Mouse (Mus musculus) gonadal fat pad, adult 2 months (tissue): Measurements from ENCODE around the gene Lmnb2. TPM values are rescaled to one million over a fixed set of nuclear protein-coding genes. Genes with fewer than 3 reads are reported as not detected.
A peak's percentile ranks its signal among the peaks of the same experiment; 100 is the strongest.

Experiments used
- DNase-seq: peaks from one replicate; pipeline ENCODE4 v3.0.0-alpha.2; 2012; ENCODE audit warnings: low read depth
- polyA plus RNA-seq: library from polyadenylated mRNA; depleted of rRNA; stranded (reverse); fragments of >200 nt; gene quantifications from 2 replicates; pipeline ENCODE4 v1.2.3, GENCODE M21; 2012; rRNA removed

The Lmnb2 gene
- polyA plus RNA-seq, 1 experiment = 12.9 TPM

DNA sequence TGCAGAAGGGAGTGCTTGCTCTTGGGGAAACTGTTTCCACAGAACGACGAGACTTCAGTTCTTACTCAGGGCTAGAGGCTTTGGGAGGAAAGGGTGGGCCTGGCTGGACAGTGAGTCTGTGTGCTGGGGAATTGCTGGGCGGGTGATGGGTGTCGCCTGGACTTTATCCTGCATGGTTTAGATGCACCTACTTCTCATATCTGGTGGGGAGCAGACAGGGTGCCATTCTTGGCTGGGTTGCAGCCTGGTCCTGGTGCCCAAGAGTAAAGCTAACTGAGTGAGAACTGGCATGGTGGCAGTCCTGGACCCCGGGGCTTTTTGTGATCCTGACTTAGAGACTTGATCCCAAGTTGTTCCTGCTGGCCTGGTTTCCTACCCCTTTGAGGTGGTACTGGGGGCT is 61.1 kb downstream of the Lmnb2 start:
- no peak for DNase-seq

DNA sequence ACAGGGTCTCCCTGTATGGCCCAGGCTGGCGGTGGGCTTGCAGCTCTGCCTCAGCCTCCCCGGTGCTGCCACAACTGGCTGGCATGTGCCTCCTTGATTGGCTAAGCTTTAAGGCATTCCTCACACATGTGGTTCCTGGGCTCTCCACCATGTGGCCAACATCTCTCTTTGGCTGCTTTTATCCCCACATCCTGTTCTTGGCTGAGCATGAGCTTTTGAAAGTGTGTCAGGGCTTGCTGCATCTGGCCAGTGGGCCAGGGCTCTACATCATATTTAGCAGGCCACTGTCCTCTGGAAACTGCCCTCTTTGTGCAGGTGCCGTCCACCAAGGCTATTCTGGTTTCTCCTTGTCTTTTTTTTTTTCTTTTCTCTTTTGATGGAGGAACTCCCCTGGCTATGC is 61.8 kb downstream of the Lmnb2 start:
- no peak for DNase-seq

DNA sequence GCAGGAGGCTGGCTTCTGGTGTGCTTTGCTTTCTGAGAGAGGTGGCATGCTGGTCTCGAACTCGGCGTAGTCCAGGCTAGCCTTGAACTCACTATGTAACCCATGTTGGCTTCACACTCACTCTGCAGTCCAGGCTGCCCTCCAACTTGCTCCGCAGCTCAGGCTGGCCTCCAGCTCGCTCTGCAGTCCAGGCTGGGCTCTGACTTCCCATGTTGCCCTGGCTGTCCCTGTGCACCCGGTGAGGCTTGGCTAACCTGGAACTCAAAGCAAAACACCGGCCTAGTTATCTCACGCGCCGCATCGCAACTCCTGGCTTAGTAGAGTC is 62.3 kb downstream of the Lmnb2 start:
- no peak for DNase-seq

DNA sequence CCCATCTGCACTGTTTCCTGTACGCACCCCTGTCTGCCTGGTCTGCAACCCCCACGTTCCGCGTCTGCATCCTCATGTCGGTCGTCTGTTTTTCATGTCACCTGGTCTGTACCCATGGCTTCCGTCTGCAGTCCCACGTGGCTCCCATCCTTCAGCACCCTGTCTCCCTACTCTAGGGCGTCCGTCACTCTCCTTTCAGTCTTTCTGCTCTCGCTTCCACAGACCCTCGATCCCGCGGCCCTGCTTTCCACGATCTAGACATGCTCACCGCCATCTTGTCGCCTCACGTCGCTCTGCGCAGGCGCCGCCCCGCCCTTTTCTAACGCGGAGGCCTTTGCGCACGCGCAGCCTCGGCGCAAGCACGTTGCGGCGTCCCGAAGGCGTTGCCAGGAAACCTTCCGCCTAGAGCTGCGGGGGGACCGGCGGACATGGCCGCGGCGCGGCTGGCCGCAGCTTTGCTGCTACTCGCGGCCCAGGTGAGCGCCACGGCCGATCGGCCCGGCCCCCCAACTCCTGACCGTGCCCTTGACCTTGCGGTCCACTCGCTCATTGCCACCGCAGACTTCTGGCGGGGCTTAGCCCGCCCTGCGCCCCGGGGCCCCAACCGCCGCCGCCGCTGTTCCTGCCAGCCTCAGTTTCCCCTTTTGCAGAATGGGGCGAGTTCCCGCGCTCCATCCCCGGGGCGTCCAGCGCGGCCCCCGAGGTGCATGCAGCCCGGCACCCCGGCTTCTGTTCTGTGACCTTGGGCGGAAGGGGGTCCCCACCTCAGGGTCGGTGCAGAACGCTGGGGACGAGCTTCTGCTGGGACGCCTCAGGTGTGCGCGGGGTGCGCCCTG is 62.9 kb downstream of the Lmnb2 start, which contains the start of the genes Lsm7 and Sppl2b:
Lsm7 (minus strand) TSS at position 297 of the 836 bp plus-strand sequence.
Sppl2b (plus strand) TSS at position 363 of the 836 bp plus-strand sequence.
- peak; percentile 45 for DNase-seq

Other genes with a start within 250 kb of the Lmnb2 start
- gene Mknk2, start 240.1 kb downstream of the Lmnb2 start, polyA plus RNA-seq = 420 and 516 TPM in 2 replicates
- gene Mob3a, start 216.3 kb downstream of the Lmnb2 start, polyA plus RNA-seq = 34.8 and 45.6 TPM in 2 replicates
- 62.8 and 75.4 TPM in 2 replicates for gene Izumo4, start 216.1 kb downstream of the Lmnb2 start, polyA plus RNA-seq
- 149 and 151 TPM in 2 replicates for gene Ap3d1, start 176.0 kb downstream of the Lmnb2 start, polyA plus RNA-seq
- gene Dot1l, start 163.0 kb downstream of the Lmnb2 start, polyA plus RNA-seq = 18.7 and 38.6 TPM in 2 replicates
- 20.1 and 33.9 TPM in 2 replicates for gene Sf3a2, start 120.0 kb downstream of the Lmnb2 start, polyA plus RNA-seq
- 44.2 and 56.6 TPM in 2 replicates for gene Plekhj1, start 119.6 kb downstream of the Lmnb2 start, polyA plus RNA-seq
- 0.38 and 0.39 TPM in 2 replicates for gene Amh, start 113.0 kb downstream of the Lmnb2 start, polyA plus RNA-seq
- gene Jsrp1, start 104.7 kb downstream of the Lmnb2 start, polyA plus RNA-seq = 0.22 and 0.63 TPM in 2 replicates
- gene Oaz1, start 91.6 kb downstream of the Lmnb2 start, polyA plus RNA-seq = 628 and 915 TPM in 2 replicates
- gene Lingo3, start 74.2 kb downstream of the Lmnb2 start, polyA plus RNA-seq = 0.04 TPM in 1 of 2 replicates, not detected in the other
- 80.4 and 114 TPM in 2 replicates for gene Lsm7, start 63.0 kb downstream of the Lmnb2 start, polyA plus RNA-seq
- gene Sppl2b, start 63.0 kb downstream of the Lmnb2 start, polyA plus RNA-seq = 67.4 and 71.5 TPM in 2 replicates
- gene Tmprss9, start 46.4 kb downstream of the Lmnb2 start, polyA plus RNA-seq = 0.12 and 0.13 TPM in 2 replicates
- 137 and 184 TPM in 2 replicates for gene Timm13, start 17.3 kb downstream of the Lmnb2 start, polyA plus RNA-seq
- 14.7 and 15.3 TPM in 2 replicates for gene Gadd45b, start 11.8 kb upstream of the Lmnb2 start, polyA plus RNA-seq
- 5.9 and 6.3 TPM in 2 replicates for gene Gng7, start 96.7 kb upstream of the Lmnb2 start, polyA plus RNA-seq
- gene Diras1, start 107.4 kb upstream of the Lmnb2 start, polyA plus RNA-seq = not detected in 2 replicates
- gene Slc39a3, start 119.2 kb upstream of the Lmnb2 start, polyA plus RNA-seq = 31.0 and 34.3 TPM in 2 replicates
- gene Sgta, start 141.9 kb upstream of the Lmnb2 start, polyA plus RNA-seq = 197 and 235 TPM in 2 replicates
- gene Thop1, start 151.8 kb upstream of the Lmnb2 start, polyA plus RNA-seq = 31.7 and 35.0 TPM in 2 replicates
- 0.41 and 0.61 TPM in 2 replicates for gene Creb3l3, start 180.6 kb upstream of the Lmnb2 start, polyA plus RNA-seq
- gene Map2k2, start 187.7 kb upstream of the Lmnb2 start, polyA plus RNA-seq = 132 and 176 TPM in 2 replicates
- gene Zbtb7a, start 217.0 kb upstream of the Lmnb2 start, polyA plus RNA-seq = 30.0 and 49.1 TPM in 2 replicates
- 31.5 and 32.8 TPM in 2 replicates for gene Pias4, start 249.7 kb upstream of the Lmnb2 start, polyA plus RNA-seq